Mouse (Mus musculus) retina, adult 2 months (tissue): Measurements from ENCODE around the gene Pfkfb2.

ENCODE experiments used
- DNase-seq: peaks from one replicate; pipeline ENCODE4 v3.0.0-alpha.2; 2012; ENCODE audit warnings: low read depth, low spot score

Pfkfb2 gene

GRCm38 (mm10) chr1:130738551-130739106, 9.6 kb upstream of the Pfkfb2 start:
- DNase-seq, result no peak

GRCm38 (mm10) chr1:130737916-130738315, 8.9 kb upstream of the Pfkfb2 start:
- no peak for DNase-seq

- no peak for DNase-seq
These were observed 8.4 kb upstream of the Pfkfb2 start for GRCm38 (mm10) chr1:130737411-130737881.

DNA sequence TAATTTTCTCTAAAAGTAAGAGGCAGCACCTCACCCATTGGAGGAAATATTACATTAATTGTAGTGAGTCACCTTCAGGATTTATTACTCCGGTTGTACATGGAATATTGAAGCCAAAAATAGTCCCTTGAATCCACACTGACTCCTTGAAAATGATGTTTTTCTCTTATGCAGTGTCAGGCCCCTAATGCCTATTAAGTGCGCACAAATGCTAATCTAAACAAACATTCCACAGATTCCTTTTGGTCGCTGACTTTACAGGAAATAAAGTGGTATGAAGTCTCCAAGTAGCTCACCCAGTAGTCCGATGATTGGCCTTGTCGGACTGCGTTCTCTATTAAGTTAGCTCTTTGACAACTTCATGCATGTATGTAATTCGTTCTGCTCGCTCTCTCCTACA, 5.8 kb upstream of the Pfkfb2 start:
- no peak for DNase-seq

DNA sequence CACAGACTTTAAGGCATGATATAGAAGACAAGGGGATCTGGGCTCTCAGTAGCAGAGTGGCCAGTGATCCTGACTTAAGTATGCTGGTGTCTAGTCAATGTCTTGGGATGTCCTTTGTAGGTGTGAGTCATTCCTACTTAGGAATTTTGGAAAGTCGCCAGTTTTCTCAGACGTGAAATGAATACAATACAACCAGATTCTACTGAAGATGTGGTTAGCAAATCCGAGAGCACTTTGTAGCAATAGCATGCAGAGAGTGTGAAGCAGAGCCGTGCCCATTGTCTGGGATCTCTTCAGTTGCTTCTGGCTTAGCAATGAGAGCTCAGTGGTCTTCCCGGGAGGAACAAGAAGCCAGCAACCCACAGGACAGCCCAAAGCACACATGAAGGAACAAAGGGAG, 5.4 kb upstream of the Pfkfb2 start:
- no peak for DNase-seq

DNA sequence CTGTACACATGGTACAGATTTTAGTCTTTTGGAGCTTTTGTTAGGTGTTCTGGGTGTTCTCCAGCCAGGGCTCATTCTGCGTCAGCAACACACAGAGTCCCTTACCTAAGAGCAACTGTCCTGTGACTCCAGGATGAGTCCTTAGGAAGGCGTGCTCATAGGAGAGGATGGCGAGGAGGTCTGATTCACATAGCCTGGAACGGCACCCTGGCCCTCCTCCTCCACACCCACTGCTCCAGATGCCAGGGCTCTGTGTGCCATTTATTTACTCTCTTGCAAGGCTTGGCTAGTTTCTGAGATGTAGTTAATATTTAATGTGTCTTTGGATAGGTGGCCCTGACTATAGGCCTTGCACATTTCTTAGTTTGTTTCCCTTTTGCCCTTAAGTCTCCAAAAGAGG, 4.6 kb upstream of the Pfkfb2 start:
- no peak for DNase-seq

DNA sequence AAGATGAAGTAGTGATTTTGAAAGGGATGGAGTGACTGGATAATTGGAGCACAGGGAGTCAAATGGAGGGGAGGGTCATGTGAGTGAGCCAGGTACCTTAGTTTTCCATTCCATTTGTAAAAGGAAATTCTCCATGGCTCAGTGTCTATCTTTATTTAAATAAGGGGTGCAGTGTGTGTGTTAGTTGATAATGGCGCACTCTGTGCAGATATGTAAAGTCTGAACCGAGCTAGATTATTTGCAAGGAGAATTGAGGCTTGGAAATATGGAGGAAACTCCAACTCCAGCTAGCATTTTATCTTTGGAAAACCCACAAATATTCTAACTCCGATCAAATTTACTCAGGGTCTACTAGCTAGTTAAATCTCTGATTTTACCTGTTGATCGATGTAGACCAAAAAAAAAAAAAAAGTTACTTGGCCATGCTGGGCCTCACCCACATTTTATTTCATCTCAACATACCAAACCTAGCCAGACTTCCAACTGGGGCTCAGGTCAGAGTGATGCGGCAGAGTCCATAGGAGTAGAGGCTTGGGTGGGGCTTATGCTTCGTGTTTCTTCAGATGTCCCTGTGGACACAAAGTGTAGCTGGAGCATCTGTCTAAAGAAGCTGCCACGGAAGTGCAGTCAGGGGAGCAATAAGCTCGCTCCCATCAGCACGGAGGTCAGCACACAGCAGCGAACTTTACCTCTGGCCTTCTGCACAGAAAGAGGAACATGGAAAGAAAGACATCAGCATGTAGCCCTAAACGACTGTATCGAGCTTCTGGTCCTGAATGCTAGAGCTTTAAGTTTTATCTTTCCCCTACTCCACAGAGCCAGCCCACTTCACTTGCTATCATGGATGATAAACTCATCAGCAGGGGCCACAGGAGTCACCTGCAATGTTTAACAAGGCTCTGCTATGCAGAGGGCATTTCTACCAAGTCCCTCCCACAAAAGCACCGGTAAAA, 3.9 kb upstream of the Pfkfb2 start:
- DNase-seq, result no peak

DNA sequence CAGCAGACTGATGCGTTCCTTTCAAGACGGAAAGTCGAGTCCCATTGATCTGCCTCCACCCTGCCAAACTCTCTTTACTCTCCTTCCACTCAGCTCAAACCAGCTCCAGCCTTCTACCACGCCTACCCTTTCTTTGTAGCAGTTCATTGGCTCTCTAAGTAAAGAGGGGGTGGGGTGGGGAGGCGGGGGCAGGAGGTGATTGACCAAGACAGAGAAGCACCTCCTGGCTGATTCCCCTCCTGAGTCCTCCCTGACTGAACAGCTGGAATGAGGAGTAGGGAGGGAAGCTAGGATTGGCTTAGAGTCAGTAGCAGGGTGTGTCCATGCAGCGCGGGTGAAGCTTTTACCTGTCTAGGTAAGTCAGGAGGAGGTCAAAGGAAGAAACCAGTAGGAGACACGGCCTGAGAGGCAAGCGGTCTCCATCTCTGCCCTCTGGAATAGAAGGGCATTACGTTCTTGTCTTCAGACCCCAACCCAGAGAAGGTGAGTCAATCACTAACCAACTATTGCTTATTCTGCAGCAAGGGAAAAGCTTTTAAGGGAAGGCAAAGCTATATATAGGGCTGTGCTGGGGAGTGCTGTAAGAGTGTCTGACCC, 2.8 kb upstream of the Pfkfb2 start, which contains the start of gene AA986860:
TSS of gene AA986860 (plus strand) at position 236 of the 597 bp plus-strand sequence.
- no peak for DNase-seq

DNA sequence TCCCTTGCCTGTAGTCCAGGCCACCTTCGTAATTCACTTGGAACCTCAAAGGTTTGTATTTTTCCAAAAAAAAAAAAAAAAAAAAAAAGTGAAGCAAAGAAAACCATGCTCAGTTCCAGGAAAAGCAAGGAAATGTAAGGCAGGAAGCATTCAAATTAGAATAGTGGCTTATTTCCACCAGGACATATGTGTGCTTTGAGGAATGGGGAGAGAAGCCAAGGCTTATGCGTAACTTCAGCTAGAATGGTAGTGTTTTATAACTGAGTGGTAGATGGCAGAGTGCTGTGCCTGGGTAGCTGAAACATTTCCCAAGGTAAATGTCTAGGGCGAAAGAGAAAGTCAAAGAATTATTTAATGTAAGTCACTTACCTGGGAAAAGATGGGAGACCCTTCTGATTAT, 345 bp downstream of the Pfkfb2 start:
- DNase-seq, result no peak

- no peak for DNase-seq
These were observed 983 bp downstream of the Pfkfb2 start for GRCm38 (mm10) chr1:130728070-130728469.

DNA sequence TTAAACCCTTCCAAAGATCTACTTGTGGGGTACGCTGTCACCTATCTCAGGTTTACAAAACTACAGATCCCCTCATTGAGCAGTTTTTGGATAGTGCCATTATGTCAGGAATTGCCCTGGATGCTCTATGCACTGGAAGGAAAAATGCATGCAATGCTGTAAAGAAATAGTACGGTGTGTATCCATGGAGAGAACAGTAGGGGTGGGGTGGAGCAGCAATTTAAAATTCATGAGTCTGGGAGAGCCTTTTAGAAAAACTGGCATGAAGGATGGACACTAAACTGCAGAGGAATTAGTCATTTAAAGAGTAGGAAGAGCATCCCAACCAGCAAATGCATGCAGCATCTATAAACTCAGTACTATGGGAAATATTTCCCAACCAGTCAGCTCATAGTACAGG, 2.7 kb downstream of the Pfkfb2 start:
- DNase-seq, result no peak

GRCm38 (mm10) chr1:130724206-130724605, 4.8 kb downstream of the Pfkfb2 start:
- DNase-seq, result no peak

DNA sequence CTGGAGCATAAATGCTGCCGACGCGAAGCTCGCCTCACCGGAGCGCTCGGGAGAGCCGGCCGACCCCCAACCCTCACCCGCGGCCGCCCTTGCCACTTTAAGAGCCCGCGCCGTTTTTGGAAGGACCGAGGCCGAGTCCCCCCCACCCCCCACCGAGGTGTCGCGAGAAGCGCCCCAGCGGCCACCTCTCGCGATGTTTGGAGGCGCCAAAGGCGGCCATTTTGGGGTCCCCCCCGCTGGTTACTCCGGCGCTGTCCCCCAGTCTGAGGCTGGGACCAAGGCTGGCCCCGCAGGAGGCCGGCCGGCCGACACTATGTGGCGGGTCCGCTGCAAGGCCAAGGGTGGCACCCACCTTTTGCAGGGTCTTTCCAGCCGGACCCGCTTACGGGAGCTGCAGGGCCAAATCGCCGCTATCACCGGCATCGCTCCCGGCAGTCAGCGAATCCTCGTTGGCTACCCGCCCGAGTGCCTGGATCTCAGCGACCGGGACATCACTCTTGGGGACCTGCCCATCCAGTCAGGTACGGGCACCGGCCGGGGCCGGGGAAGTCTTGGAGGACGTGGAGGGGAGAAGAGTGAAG, 11.7 kb downstream of the Pfkfb2 start, which contains the start of gene Yod1:
TSS of gene Yod1 (plus strand) at position 37 of the 581 bp plus-strand sequence.
- peak; percentile 82 for DNase-seq

- no peak for DNase-seq
These were observed 12.4 kb downstream of the Pfkfb2 start for GRCm38 (mm10) chr1:130716513-130717290.

GRCm38 (mm10) chr1:130716218-130716512, 12.9 kb downstream of the Pfkfb2 start:
- DNase-seq, result no peak

GRCm38 (mm10) chr1:130715561-130716217, 13.4 kb downstream of the Pfkfb2 start, which contains the start of gene Gm29427:
Gm29427 (minus strand) TSS chr1:130715799.
- DNase-seq, result peak; percentile 97

DNA sequence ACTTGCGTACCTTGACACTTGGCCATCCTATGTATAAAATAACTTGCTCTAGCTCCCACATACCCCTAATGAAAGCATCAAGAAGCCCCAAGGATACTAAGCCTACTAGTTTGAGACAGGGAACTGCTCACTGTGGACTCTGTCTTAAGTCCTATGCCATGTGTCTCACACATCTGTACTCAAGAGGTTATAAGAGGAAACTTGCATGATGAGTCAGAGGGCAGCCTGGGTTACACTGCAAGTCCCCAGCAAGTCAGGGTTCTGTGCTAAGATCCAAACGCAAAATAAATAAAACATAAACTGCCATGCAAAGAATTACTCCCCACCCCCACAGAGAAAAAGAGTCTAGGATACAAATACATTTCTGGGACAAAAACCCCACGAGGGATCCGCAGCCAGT, 15.0 kb downstream of the Pfkfb2 start:
- DNase-seq, result no peak

DNA sequence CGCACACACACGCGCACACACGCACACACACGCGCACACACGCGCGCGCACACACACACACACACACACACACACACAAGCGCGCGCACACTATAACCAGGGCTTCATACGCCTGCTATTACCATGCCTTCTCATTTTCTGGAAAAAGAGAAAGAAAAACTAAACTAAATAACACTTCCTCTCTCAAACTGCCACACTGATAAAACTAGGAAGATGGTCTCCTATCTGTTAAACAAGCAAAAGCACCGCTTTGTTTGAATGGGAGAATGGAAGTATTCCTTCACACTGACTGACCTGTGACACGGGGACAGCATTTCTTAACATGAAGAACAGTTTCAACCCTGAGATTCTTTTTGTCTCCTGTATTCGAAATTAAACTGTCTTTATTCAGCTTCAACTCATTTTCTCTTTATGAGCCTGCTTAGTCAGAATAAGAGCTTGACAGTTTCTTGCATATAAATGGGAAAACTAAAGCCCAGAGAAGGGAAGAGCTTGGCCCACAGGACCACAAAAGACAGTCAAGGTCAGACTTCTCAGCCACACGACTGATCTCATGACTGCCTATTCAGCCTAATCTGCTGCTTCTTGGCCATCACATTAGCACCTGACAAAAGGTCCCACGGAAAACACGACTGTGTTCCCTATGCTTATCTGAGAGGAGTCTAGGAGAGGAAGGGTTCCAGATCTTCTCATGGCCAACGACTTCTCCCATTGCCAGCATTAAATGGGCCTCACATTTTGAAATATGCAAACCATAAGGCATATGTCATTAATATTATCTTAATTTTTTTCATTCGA, 18.6 kb downstream of the Pfkfb2 start:
- DNase-seq, result no peak

DNA sequence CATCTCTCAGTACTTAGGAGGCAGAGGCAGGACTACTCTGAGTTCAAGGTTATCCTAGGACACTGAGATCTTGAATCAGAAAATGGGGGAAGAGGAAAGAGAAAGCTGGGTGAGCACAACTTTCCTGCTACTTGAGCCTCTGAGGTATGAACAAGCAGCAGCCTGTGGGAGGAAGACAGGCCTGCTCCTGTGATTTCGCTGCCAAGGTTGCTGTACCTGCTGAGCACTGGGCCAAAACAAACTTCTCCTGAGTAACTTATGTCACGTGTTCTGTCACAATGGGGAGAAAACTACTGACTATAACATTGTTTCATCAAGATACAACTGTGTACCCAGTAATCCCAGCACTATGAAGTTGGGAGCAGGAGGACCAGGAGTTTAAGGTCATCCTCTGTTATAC, 25.4 kb downstream of the Pfkfb2 start:
- no peak for DNase-seq

GRCm38 (mm10) chr1:130701976-130702375, 27.1 kb downstream of the Pfkfb2 start:
- DNase-seq, result peak; percentile 78
